Mouse (Mus musculus) retina, postnatal 7 days (tissue): ENCODE measurements at regions not wholly inside any gene's neighbourhood (a gene's known extent, or its start where the extent isn't known, plus 50 kb on each side); places are given as distances from the start of the nearest gene placed in this dataset.

Experiments
- DNase-seq: peaks from one replicate; pipeline ENCODE4 v3.0.0-alpha.2; 2012; ENCODE audit warnings: low read depth, low spot score

- no peak for DNase-seq
Observed at GRCm38 (mm10) chr17:84107946-84108686, 79.6 kb downstream of the Zfp36l2 start.

GRCm38 (mm10) chr17:84107497-84107896 is 80.2 kb downstream of the Zfp36l2 start:
- DNase-seq = no peak

- no peak for DNase-seq
Observed at GRCm38 (mm10) chr17:84104242-84104641, 83.5 kb downstream of the Zfp36l2 start.

GRCm38 (mm10) chr17:84103344-84103743 is 84.4 kb downstream of the Zfp36l2 start:
- no peak for DNase-seq

GRCm38 (mm10) chr17:84101652-84102051 is 86.1 kb downstream of the Zfp36l2 start:
- no peak for DNase-seq

- DNase-seq = no peak
Observed at GRCm38 (mm10) chr17:84100523-84100922, 87.2 kb downstream of the Zfp36l2 start.

GRCm38 (mm10) chr17:84099737-84100136 is 88.0 kb downstream of the Zfp36l2 start:
- no peak for DNase-seq

- DNase-seq = no peak
Observed at GRCm38 (mm10) chr17:84097871-84098430, 89.8 kb downstream of the Zfp36l2 start.

- DNase-seq = no peak
Observed at GRCm38 (mm10) chr17:84097286-84097685, 90.5 kb downstream of the Zfp36l2 start.

GRCm38 (mm10) chr17:84096345-84097260 is 91.1 kb downstream of the Zfp36l2 start:
- DNase-seq = peak; percentile 71

GRCm38 (mm10) chr17:84095829-84096228 is 91.9 kb downstream of the Zfp36l2 start:
- DNase-seq = no peak

GRCm38 (mm10) chr17:84095089-84095488 is 92.7 kb downstream of the Zfp36l2 start:
- DNase-seq = no peak

GRCm38 (mm10) chr17:84086394-84086793 is 101.4 kb downstream of the Zfp36l2 start:
- DNase-seq = no peak

- no peak for DNase-seq
Observed at GRCm38 (mm10) chr17:84085721-84086120, 102.0 kb downstream of the Zfp36l2 start.

- DNase-seq = no peak
Observed at GRCm38 (mm10) chr17:84085232-84085631, 102.5 kb downstream of the Zfp36l2 start.

- DNase-seq = no peak
Observed at GRCm38 (mm10) chr17:84083307-84084263, 104.2 kb downstream of the Zfp36l2 start.

GRCm38 (mm10) chr17:84082571-84082970 is 105.2 kb downstream of the Zfp36l2 start:
- DNase-seq = no peak

GRCm38 (mm10) chr17:84081751-84082352 is 105.9 kb downstream of the Zfp36l2 start:
- no peak for DNase-seq

GRCm38 (mm10) chr17:84075081-84075938 is 112.4 kb downstream of the Zfp36l2 start:
- DNase-seq = no peak
